Mouse (Mus musculus) embryonic fibroblast, embryonic 13.5 days (primary cell): ENCODE results near the gene Nos3.
A peak's percentile ranks its signal among the peaks of the same experiment; 100 is the strongest.

Source experiments
- CTCF ChIP-seq: IDR thresholded peaks from 2 replicates; pipeline ENCODE4 v1.5.1; 2011; ENCODE audit warnings: mild to moderate bottlenecking, control low read depth, low read length, moderate library complexity, borderline replicate concordance; ENCODE audit not compliant: insufficient read depth
- POLR2A ChIP-seq: IDR thresholded peaks from 2 replicates; pipeline ENCODE4 v1.6.1; 2011; ENCODE audit warnings: low read depth, mild to moderate bottlenecking, control low read depth, low read length, moderate library complexity

GRCm38 (mm10) chr5:24383026-24383859 is 18.6 kb downstream of the Nos3 start:
- TF ChIP-seq CTCF = peak; percentile 65
- peak; percentile 51 for TF ChIP-seq POLR2A
